Mouse (Mus musculus): Measurements from ENCODE around the gene Sbno1.

The Sbno1 gene

GRCm38 (mm10) chr5:124334392-124334791 lies 91.4 kb downstream of the Sbno1 start:
- peak; percentile 48 to 70 for DNase-seq (ENCODE audit: low spot score in 2 of 2)

GRCm38 (mm10) chr5:124330086-124330485 lies 95.7 kb downstream of the Sbno1 start:
- DNase-seq (ENCODE audit: low spot score in 2 of 2), result no peak

- peak; percentile 99 for DNase-seq (ENCODE audit: low spot score in 2 of 2)
Observed at GRCm38 (mm10) chr5:124327510-124328364, 98.1 kb downstream of the Sbno1 start, which contains the start of the genes Mphosph9 and 2810006K23Rik. Gene Mphosph9, minus strand, starts transcription at chr5:124327972. Gene 2810006K23Rik, plus strand, starts transcription at chr5:124328089.

GRCm38 (mm10) chr5:124326829-124327228 lies 99.0 kb downstream of the Sbno1 start:
- DNase-seq (ENCODE audit: low spot score in 2 of 2), result no peak

All from frontal cortex, postnatal 10 days (tissue).